Mouse (Mus musculus) forebrain, embryonic 11.5 days (tissue): ENCODE data around the gene Fat3. TPM values are rescaled to one million over a fixed set of nuclear protein-coding genes. Genes with fewer than 3 reads are reported as not detected.
A peak's percentile ranks its signal among the peaks of the same experiment; 100 is the strongest.

Experiments used
- ATAC-seq: fragments of 200-750 bp; cut with Nextera tagmentation; replicated peaks from 2 replicates; pipeline ENCODE4 v1.8.0; 2017; ENCODE audit warnings: moderate TSS enrichment; ENCODE audit not compliant: low FRiP score
- DNase-seq: peaks from one replicate; pipeline ENCODE4 v3.0.0-alpha.2; 2017; ENCODE audit warnings: low spot score
- H3K27ac ChIP-seq: fragments of 300-500 bp; sonication (generic); 2 replicates; pipeline ENCODE4 v1.5.1; 2014; ENCODE audit warnings: low read depth, low read length
- H3K27me3 ChIP-seq: fragments of 300-500 bp; sonication (generic); 2 replicates; pipeline ENCODE4 v1.6.1; 2014; ENCODE audit warnings: mild to moderate bottlenecking, low read length, mixed read lengths; ENCODE audit not compliant: control insufficient read depth, insufficient read depth
- H3K36me3 ChIP-seq: fragments of 300-500 bp; sonication (generic); 2 replicates; pipeline ENCODE4 v1.6.1; 2014; ENCODE audit warnings: mild to moderate bottlenecking, low read length, moderate library complexity, mixed read lengths; ENCODE audit not compliant: control insufficient read depth, insufficient read depth
- H3K4me1 ChIP-seq: fragments of 300-500 bp; sonication (generic); replicated peaks from 2 replicates; pipeline ENCODE4 v1.6.1; 2014; ENCODE audit warnings: low read length, mixed read lengths; ENCODE audit not compliant: control insufficient read depth, insufficient read depth
- H3K4me2 ChIP-seq: fragments of 300-500 bp; sonication (generic); 2 replicates; pipeline ENCODE4 v1.6.1; 2014; ENCODE audit warnings: low read depth, mild to moderate bottlenecking, low read length, moderate library complexity, mixed read lengths; ENCODE audit not compliant: severe bottlenecking
- H3K4me3 ChIP-seq: fragments of 300-500 bp; sonication (generic); 2 replicates; pipeline ENCODE4 v1.5.1; 2014; ENCODE audit warnings: low read depth, low read length
- H3K9ac ChIP-seq: fragments of 300-500 bp; sonication (generic); 2 replicates; pipeline ENCODE4 v1.6.1; 2014; ENCODE audit warnings: low read length
- H3K9me3 ChIP-seq: fragments of 300-500 bp; sonication (generic); 2 replicates; pipeline ENCODE4 v1.6.1; 2016; ENCODE audit warnings: low read length, mixed read lengths; ENCODE audit not compliant: control insufficient read depth
- WGBS: fragments of 180-500 bp; shearing (Covaris S2); extraction: QIAGEN DNeasy Blood & Tissue Kit; methylation state at CpG from one replicate; pipeline ENCODE4 v1.1.7; 2014; 5-methylcytosine and 5-hydroxymethylcytosine counted together
- polyA plus RNA-seq: library from polyadenylated mRNA; unstranded; fragments of >200 nt; fragmentation: Nextera tagmentation; extraction: Ambion mirVana; gene quantifications from 2 replicates; pipeline ENCODE4 v1.2.1, GENCODE M21; 2014

Gene Fat3
- polyA plus RNA-seq, 1 experiment from 2014 or later, result 12.4 TPM

GRCm38 (mm10) chr9:16147735-16148134 is 353.4 kb downstream of the Fat3 start:
- no peak overlapping the region for H3K4me2 ChIP-seq
- H3K9ac ChIP-seq, result no peak overlapping the region
- H3K27ac ChIP-seq, result no peak overlapping the region
- no peaks in the 10 kb centered on the region for H3K36me3 ChIP-seq
- DNase-seq (no peak), ATAC-seq (peak; percentile 85)
- 15% methylated on average over 1 of the region's 1 CpGs for WGBS
- no peaks in the 10 kb centered on the region for H3K27me3 ChIP-seq
- no peak overlapping the region for H3K4me3 ChIP-seq
- no peaks in the 10 kb centered on the region for H3K4me1 ChIP-seq
- no peaks in the 10 kb centered on the region for H3K9me3 ChIP-seq

- no peaks in the 10 kb centered on the region for H3K36me3 ChIP-seq
- H3K27me3 ChIP-seq, result no peaks in the 10 kb centered on the region
- no peak overlapping the region for H3K4me2 ChIP-seq
- H3K4me3 ChIP-seq, result no peak overlapping the region
- WGBS, result 76% methylated on average over 3 of the region's 3 CpGs
- H3K4me1 ChIP-seq, result no peaks in the 10 kb centered on the region
- ATAC-seq (no peak), DNase-seq (no peak)
- H3K9me3 ChIP-seq, result no peaks in the 10 kb centered on the region
- no peak overlapping the region for H3K9ac ChIP-seq
- H3K27ac ChIP-seq, result no peak overlapping the region
These were observed 356.4 kb downstream of the Fat3 start for GRCm38 (mm10) chr9:16144684-16145083.

- no peaks in the 10 kb centered on the region for H3K4me1 ChIP-seq
- no peaks in the 10 kb centered on the region for H3K9me3 ChIP-seq
- no peak overlapping the region for H3K27ac ChIP-seq
- no peak overlapping the region for H3K9ac ChIP-seq
- ATAC-seq (no peak), DNase-seq (no peak)
- no peaks in the 10 kb centered on the region for H3K36me3 ChIP-seq
- H3K4me2 ChIP-seq, result no peak overlapping the region
- whole genome bisulfite sequencing, result 69% methylated on average over 6 of the region's 6 CpGs
- no peak overlapping the region for H3K4me3 ChIP-seq
- H3K27me3 ChIP-seq, result no peaks in the 10 kb centered on the region
These were observed 361.8 kb downstream of the Fat3 start for GRCm38 (mm10) chr9:16139300-16139699.

- Histone ChIP-seq H3K36me3 (no peaks in the 10 kb centered on the region), H3K4me1 (no peaks in the 10 kb centered on the region), H3K4me3 (no peak overlapping the region), H3K9ac (no peak overlapping the region), H3K9me3 (no peaks in the 10 kb centered on the region), H3K27ac (no peak overlapping the region), H3K4me2 (no peak overlapping the region), H3K27me3 (no peaks in the 10 kb centered on the region)
- no peak for ATAC-seq
- DNase-seq, result no peak
- WGBS, result 86% methylated on average over 2 of the region's 2 CpGs
These were observed 368.0 kb downstream of the Fat3 start for GRCm38 (mm10) chr9:16133098-16133497.

GRCm38 (mm10) chr9:16132594-16132993 is 368.5 kb downstream of the Fat3 start:
- Histone ChIP-seq H3K9me3 (no peaks in the 10 kb centered on the region), H3K4me2 (no peak overlapping the region), H3K36me3 (no peaks in the 10 kb centered on the region), H3K9ac (no peak overlapping the region), H3K4me1 (no peaks in the 10 kb centered on the region), H3K27ac (no peak overlapping the region), H3K4me3 (no peak overlapping the region), H3K27me3 (no peaks in the 10 kb centered on the region)
- 81% methylated on average over 1 of the region's 1 CpGs for whole genome bisulfite sequencing
- ATAC-seq, result no peak
- DNase-seq, result no peak

- ATAC-seq, result no peak
- Histone ChIP-seq H3K36me3 (no peaks in the 10 kb centered on the region), H3K9me3 (no peaks in the 10 kb centered on the region), H3K4me2 (no peak overlapping the region), H3K4me1 (no peaks in the 10 kb centered on the region), H3K27me3 (no peaks in the 10 kb centered on the region), H3K27ac (no peak overlapping the region), H3K9ac (no peak overlapping the region), H3K4me3 (no peak overlapping the region)
- DNase-seq, result no peak
- WGBS, result 85% methylated on average over 5 of the region's 5 CpGs
These were observed 379.3 kb downstream of the Fat3 start for GRCm38 (mm10) chr9:16121756-16122155.

GRCm38 (mm10) chr9:16114821-16115485 is 386.1 kb downstream of the Fat3 start:
- DNase-seq, result no peak
- Histone ChIP-seq H3K4me3 (no peak overlapping the region), H3K9ac (no peak overlapping the region), H3K4me1 (no peaks in the 10 kb centered on the region), H3K27ac (no peak overlapping the region), H3K9me3 (no peaks in the 10 kb centered on the region), H3K27me3 (no peaks in the 10 kb centered on the region), H3K4me2 (no peak overlapping the region), H3K36me3 (no peaks in the 10 kb centered on the region)
- no peak for ATAC-seq
- WGBS, result 88% methylated on average over 7 of the region's 7 CpGs

GRCm38 (mm10) chr9:16113936-16114642 is 387.0 kb downstream of the Fat3 start:
- Histone ChIP-seq H3K4me3 (no peak overlapping the region), H3K9ac (no peak overlapping the region), H3K4me2 (no peak overlapping the region), H3K36me3 (no peaks in the 10 kb centered on the region), H3K4me1 (no peaks in the 10 kb centered on the region), H3K9me3 (no peaks in the 10 kb centered on the region), H3K27me3 (no peaks in the 10 kb centered on the region), H3K27ac (no peak overlapping the region)
- DNase-seq (no peak), ATAC-seq (no peak)
- WGBS, result 88% methylated on average over 4 of the region's 4 CpGs

- no peaks in the 10 kb centered on the region for H3K36me3 ChIP-seq
- WGBS, result 75% methylated on average over 5 of the region's 5 CpGs
These were observed 393.2 kb downstream of the Fat3 start for GRCm38 (mm10) chr9:16107900-16108299.

More at GRCm38 (mm10) chr9:16107900-16108299, 393.2 kb downstream of the Fat3 start:
- Histone ChIP-seq H3K4me3 (no peak overlapping the region), H3K4me1 (no peaks in the 10 kb centered on the region), H3K27ac (no peak overlapping the region), H3K27me3 (no peaks in the 10 kb centered on the region), H3K4me2 (no peak overlapping the region), H3K9ac (no peak overlapping the region), H3K9me3 (no peaks in the 10 kb centered on the region)
- ATAC-seq, result no peak
- no peak for DNase-seq
